Mouse (Mus musculus) forebrain, embryonic 16.5 days (tissue): Measurements from ENCODE around the gene Shank1. TPM values are rescaled to one million over a fixed set of nuclear protein-coding genes. Genes with fewer than 3 reads are reported as not detected.
A peak's percentile ranks its signal among the peaks of the same experiment; 100 is the strongest.

Source experiments
- ATAC-seq: fragments of 200-750 bp; cut with Nextera tagmentation; 2 replicates; pipeline ENCODE4 v1.8.0; 2017; ENCODE audit warnings: mild to moderate bottlenecking, moderate library complexity
- H3K27ac ChIP-seq: fragments of 300-500 bp; sonication (generic); 2 replicates; pipeline ENCODE4 v1.5.1; 2014; ENCODE audit warnings: low read length, control low read depth
- H3K27me3 ChIP-seq: fragments of 300-500 bp; sonication (generic); replicated peaks from 2 replicates; pipeline ENCODE4 v1.6.1; 2014; ENCODE audit warnings: low read length; ENCODE audit not compliant: control insufficient read depth, insufficient read depth
- H3K36me3 ChIP-seq: fragments of 300-500 bp; sonication (generic); 2 replicates; pipeline ENCODE4 v1.6.1; 2014; ENCODE audit not compliant: control insufficient read depth, insufficient read depth
- H3K4me1 ChIP-seq: fragments of 300-500 bp; sonication (generic); replicated peaks from 2 replicates; pipeline ENCODE4 v1.6.1; 2014; ENCODE audit warnings: low read length; ENCODE audit not compliant: control insufficient read depth, insufficient read depth
- H3K4me2 ChIP-seq: fragments of 300-500 bp; sonication (generic); 2 replicates; pipeline ENCODE4 v1.6.1; 2014; ENCODE audit warnings: mild to moderate bottlenecking, low read length, control low read depth
- H3K4me3 ChIP-seq: fragments of 300-500 bp; sonication (generic); replicated peaks from 2 replicates; pipeline ENCODE4 v1.5.1; 2014; ENCODE audit warnings: mild to moderate bottlenecking, low read length, control low read depth
- H3K9ac ChIP-seq: fragments of 300-500 bp; sonication (generic); replicated peaks from 2 replicates; pipeline ENCODE4 v1.6.1; 2014; ENCODE audit warnings: low read depth, low read length, control low read depth
- H3K9me3 ChIP-seq: fragments of 300-500 bp; sonication (generic); 2 replicates; pipeline ENCODE4 v1.6.1; 2016; ENCODE audit warnings: low read length; ENCODE audit not compliant: control insufficient read depth
- WGBS: fragments of 180-500 bp; shearing (Covaris S2); extraction: QIAGEN DNeasy Blood & Tissue Kit; methylation state at CpG from one replicate; pipeline ENCODE4 v1.1.7; 2014; 5-methylcytosine and 5-hydroxymethylcytosine counted together
- polyA plus RNA-seq: library from polyadenylated mRNA; unstranded; fragments of >200 nt; fragmentation: Nextera tagmentation; extraction: Ambion mirVana; gene quantifications from 2 replicates; pipeline ENCODE4 v1.2.1, GENCODE M21; 2015

Shank1 gene
- polyA plus RNA-seq, 1 experiment from 2014 or later = 26.5 TPM

DNA sequence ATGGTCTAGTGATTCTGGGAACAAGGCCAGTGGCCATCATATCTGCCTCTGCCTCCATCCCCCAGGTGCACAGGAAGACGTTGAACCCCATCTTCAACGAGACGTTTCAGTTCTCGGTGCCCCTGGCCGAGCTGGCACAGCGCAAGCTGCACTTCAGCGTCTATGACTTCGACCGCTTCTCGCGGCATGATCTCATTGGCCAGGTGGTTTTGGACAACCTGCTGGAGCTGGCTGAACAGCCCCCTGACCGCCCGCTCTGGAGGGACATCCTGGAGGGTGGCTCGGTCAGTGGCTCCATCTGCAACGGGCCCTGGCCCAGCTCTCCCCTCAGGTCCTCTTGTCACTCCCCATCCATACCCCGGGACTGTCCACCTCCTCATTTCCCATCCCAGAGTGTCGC is 83.2 kb downstream of the Shank1 start:
- no peaks in the 10 kb centered on the region; the same call in 1 of the 2 replicates for H3K36me3 ChIP-seq
- no peak overlapping the region for H3K9ac ChIP-seq
- no peak overlapping the region for H3K4me2 ChIP-seq
- no peaks in the 10 kb centered on the region for H3K4me1 ChIP-seq
- H3K27ac ChIP-seq = no peak overlapping the region
- 94% methylated on average over 17 of the region's 17 CpGs for WGBS
- H3K4me3 ChIP-seq = no peak overlapping the region
- no peaks in the 10 kb centered on the region for H3K27me3 ChIP-seq
- H3K9me3 ChIP-seq = no peaks in the 10 kb centered on the region
- ATAC-seq = no peak

DNA sequence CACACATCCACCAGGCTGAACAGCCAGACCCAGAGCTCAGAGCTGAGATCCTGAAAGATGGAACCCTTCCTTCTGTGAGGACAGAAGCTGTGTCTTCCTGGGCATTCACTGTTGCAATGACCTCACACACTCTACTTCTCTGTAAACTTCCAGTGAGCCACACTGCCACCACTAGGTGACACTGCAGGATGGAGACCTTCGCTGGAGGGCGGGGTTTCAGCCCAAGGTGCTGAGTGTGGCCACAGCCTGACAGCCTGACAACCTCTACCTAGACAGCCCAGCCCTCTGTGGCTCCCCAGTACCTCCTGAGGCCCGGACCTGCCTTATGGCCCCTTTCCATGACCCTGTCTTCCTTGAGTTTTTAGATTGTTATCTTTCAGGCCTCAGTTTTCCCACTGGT is 88.5 kb downstream of the Shank1 start:
- ATAC-seq = peak; percentile 62
- Histone ChIP-seq H3K4me2 (no peak overlapping the region), H3K9me3 (no peaks in the 10 kb centered on the region), H3K4me3 (no peak overlapping the region), H3K4me1 (no peaks in the 10 kb centered on the region), H3K27ac (no peak overlapping the region), H3K27me3 (no peaks in the 10 kb centered on the region), H3K9ac (no peak overlapping the region), H3K36me3 (no peaks in the 10 kb centered on the region; the same call in 1 of the 2 replicates)
- WGBS = 7% methylated on average over 3 of the region's 3 CpGs

DNA sequence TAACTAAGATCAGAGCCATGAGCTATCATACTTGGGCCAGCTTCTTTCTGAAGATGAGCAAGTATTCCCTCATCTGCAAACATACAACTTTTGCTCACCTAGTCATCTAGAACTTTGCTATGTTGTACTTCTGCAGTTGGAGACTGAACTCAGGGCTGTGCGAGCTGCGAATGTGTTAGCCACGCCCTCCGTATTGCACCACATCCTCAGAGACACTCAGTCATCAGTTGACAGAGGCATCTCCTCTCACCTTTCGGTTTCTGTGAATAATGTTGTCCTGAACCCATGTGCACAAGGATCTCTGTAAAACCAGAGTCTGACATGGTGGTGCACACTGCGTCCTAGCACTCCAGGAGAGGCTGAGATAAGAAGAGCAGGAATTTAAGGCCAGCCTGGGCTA is 91.6 kb downstream of the Shank1 start:
- Histone ChIP-seq H3K9me3 (no peaks in the 10 kb centered on the region), H3K36me3 (no peaks in the 10 kb centered on the region), H3K4me1 (peaks cover 7% of the 10 kb centered on the region), H3K9ac (no peak overlapping the region), H3K27ac (no peak overlapping the region), H3K4me3 (no peak overlapping the region), H3K4me2 (no peak overlapping the region), H3K27me3 (no peaks in the 10 kb centered on the region)
- WGBS = 92% methylated on average over 6 of the region's 6 CpGs
- ATAC-seq = no peak

DNA sequence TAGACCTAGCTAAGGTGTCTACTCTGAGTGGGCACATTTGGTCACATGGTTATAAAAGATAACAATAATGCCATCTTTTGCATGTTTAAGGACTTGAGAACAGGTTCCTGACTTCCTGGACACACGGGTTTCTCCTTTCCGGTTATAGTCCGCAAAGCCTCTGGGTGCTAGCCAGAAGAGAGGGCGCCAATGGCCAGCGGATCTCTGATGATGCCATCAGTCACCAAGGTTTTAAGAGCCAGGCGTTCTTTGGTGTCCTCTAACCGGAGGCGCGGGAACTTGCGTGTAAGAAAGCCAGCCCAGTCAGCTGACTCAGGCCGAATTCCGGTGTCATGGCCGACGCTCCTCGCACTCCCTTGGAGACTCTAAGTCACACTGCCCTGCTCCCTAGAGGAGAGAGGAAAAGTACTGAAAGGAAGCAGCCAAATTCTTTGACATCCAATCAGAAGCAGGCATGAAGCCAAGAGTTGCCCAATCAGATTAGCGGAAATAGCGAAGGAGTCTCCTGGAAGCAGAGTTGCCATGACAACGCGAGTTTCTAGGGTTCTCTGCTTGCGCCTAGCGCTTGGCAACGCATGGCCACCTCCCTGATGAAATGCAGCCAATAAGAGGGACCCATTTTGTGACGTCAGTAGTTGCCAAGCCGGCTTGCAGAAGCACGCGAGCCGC is 95.4 kb downstream of the Shank1 start:
- Histone ChIP-seq H3K27ac (peak overlapping the region; percentile 85), H3K9ac (peak overlapping the region; percentile 55), H3K9me3 (no peaks in the 10 kb centered on the region), H3K36me3 (no peaks in the 10 kb centered on the region), H3K4me2 (peak overlapping the region; percentile 78), H3K4me1 (peaks cover 7% of the 10 kb centered on the region), H3K27me3 (no peaks in the 10 kb centered on the region), H3K4me3 (peak overlapping the region; percentile 49)
- WGBS = 2% methylated on average over 27 of the region's 27 CpGs
- ATAC-seq = peak; percentile 96

DNA sequence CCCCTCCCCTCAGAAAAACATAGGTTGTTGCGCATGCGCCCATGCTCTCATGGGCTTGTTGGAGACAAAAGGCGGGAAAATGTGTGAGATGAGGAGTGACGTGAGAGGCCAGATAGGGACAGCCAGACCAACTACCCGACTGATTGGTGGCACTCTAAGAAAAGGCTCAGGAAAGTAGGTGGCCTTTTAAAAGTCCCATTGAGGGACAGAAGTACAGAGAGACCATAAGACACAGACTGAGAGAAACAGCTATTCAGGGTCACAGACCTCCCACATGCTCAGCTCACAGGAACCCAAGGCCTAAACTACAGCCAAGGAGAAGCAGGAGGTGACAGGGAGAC is 95.9 kb downstream of the Shank1 start:
- Histone ChIP-seq H3K27ac (no peak overlapping the region), H3K4me1 (peaks cover 7% of the 10 kb centered on the region), H3K36me3 (no peaks in the 10 kb centered on the region), H3K9me3 (no peaks in the 10 kb centered on the region), H3K4me2 (peak overlapping the region; percentile 18; the same call in 1 of the 2 replicates), H3K27me3 (no peaks in the 10 kb centered on the region), H3K4me3 (no peak overlapping the region), H3K9ac (no peak overlapping the region)
- no peak for ATAC-seq
- WGBS = 0% methylated on average over 5 of the region's 5 CpGs

Other genes starting within 250 kb of the Shank1 start
- not detected in 2 replicates for gene Klk1b21, start 207.9 kb upstream of the Shank1 start, polyA plus RNA-seq
- not detected in 2 replicates for gene Klk1b22, start 197.6 kb upstream of the Shank1 start, polyA plus RNA-seq
- not detected in 2 replicates for gene Klk1b16, start 173.5 kb upstream of the Shank1 start, polyA plus RNA-seq
- gene Klk1b24, start 122.0 kb upstream of the Shank1 start, polyA plus RNA-seq = not detected in 2 replicates
- not detected in 2 replicates for gene Klk1b3, start 112.1 kb upstream of the Shank1 start, polyA plus RNA-seq
- not detected in 2 replicates for gene Klk1b4, start 102.8 kb upstream of the Shank1 start, polyA plus RNA-seq
- gene Klk1b5, start 94.3 kb upstream of the Shank1 start, polyA plus RNA-seq = not detected in 2 replicates
- gene Klk1, start 84.9 kb upstream of the Shank1 start, polyA plus RNA-seq = not detected in 2 replicates
- gene Gm36864, start 74.1 kb upstream of the Shank1 start, polyA plus RNA-seq = not detected in 2 replicates
- gene 1700028J19Rik, start 63.6 kb upstream of the Shank1 start, polyA plus RNA-seq = 1.1 and 1.4 TPM in 2 replicates
- 240 and 264 TPM in 2 replicates for gene 2410002F23Rik, start 63.5 kb upstream of the Shank1 start, polyA plus RNA-seq
- gene Acp4, start 52.9 kb upstream of the Shank1 start, polyA plus RNA-seq = not detected in 2 replicates
- not detected in 2 replicates for gene Gm15517, start 48.8 kb upstream of the Shank1 start, polyA plus RNA-seq
- gene Clec11a, start 3.4 kb upstream of the Shank1 start, polyA plus RNA-seq = 3.5 and 4.4 TPM in 2 replicates
- gene Syt3, start 73.8 kb downstream of the Shank1 start, polyA plus RNA-seq = 27.2 and 37.2 TPM in 2 replicates
- 0.86 and 2.3 TPM in 2 replicates for gene 1700008O03Rik, start 75.6 kb downstream of the Shank1 start, polyA plus RNA-seq
- 10.6 and 12.6 TPM in 2 replicates for gene Lrrc4b, start 118.8 kb downstream of the Shank1 start, polyA plus RNA-seq
- gene Aspdh, start 155.1 kb downstream of the Shank1 start, polyA plus RNA-seq = 2.6 and 3.7 TPM in 2 replicates
- 51.4 and 61.8 TPM in 2 replicates for gene Josd2, start 157.7 kb downstream of the Shank1 start, polyA plus RNA-seq
- 120 and 127 TPM in 2 replicates for gene Emc10, start 186.3 kb downstream of the Shank1 start, polyA plus RNA-seq
- 22.2 and 28.9 TPM in 2 replicates for gene Fam71e1, start 186.3 kb downstream of the Shank1 start, polyA plus RNA-seq
- 0.05 and 0.12 TPM in 2 replicates for gene Mybpc2, start 214.4 kb downstream of the Shank1 start, polyA plus RNA-seq
- not detected in 2 replicates for gene Spib, start 221.8 kb downstream of the Shank1 start, polyA plus RNA-seq
- 46.1 and 48.0 TPM in 2 replicates for gene Pold1, start 238.6 kb downstream of the Shank1 start, polyA plus RNA-seq
- 69.8 and 80.2 TPM in 2 replicates for gene Nr1h2, start 243.7 kb downstream of the Shank1 start, polyA plus RNA-seq